ENCODE assay signal across 12 mouse cellular contexts in genomic region chr13:60134439-60134799, GRCm38 (mm10).
"Had no signal": no experiment of that assay in that cellular context is flagged by ENCODE, and none has a peak within 500 bp of the region (broad histone marks: within the 10 kb centered on the region; RNA-seq: fewer than 3 reads in every experiment).

No protein-coding gene starts in this region.

- H3K4me3 ChIP-seq: layer of hippocampus, adult 2 months; liver, embryonic 15.5 days; midbrain, embryonic 13.5 days; myocyte had no signal

- H3K4me1 ChIP-seq: liver, embryonic 15.5 days had no signal

- H3K9me3 ChIP-seq: liver, embryonic 15.5 days; midbrain, embryonic 13.5 days had no signal

- H3K4me2 ChIP-seq: liver, embryonic 11.5 days; liver, embryonic 15.5 days; midbrain, embryonic 13.5 days had no signal

- H3K27ac ChIP-seq: layer of hippocampus, adult 2 months; liver, embryonic 15.5 days; midbrain, embryonic 13.5 days; stomach, postnatal 0 days had no signal

- H3K9ac ChIP-seq: liver, embryonic 15.5 days; midbrain, embryonic 13.5 days had no signal

- H3K27me3 ChIP-seq: liver, embryonic 15.5 days had no signal

- H3K36me3 ChIP-seq: liver, embryonic 15.5 days; midbrain, embryonic 13.5 days had no signal

- DNase-seq: kidney, adult 18-20 months; kidney, postnatal 10 days; lung, adult 2 months; lung, postnatal 36 days; thymus, postnatal 4 days had no signal

- ATAC-seq: lung, postnatal 0 days had no signal
